Mouse (Mus musculus) liver, embryonic 13.5 days (tissue): ENCODE data around the gene Ap1m2. TPM values are rescaled to one million over a fixed set of nuclear protein-coding genes. Genes with fewer than 3 reads are reported as not detected.
"Not testable (repeated sequence)": the region's sequence is repeated elsewhere in the genome, so short reads cannot be mapped to it uniquely, and the experiment has no call there.

ENCODE experiments used
- ATAC-seq: fragments of 200-750 bp; cut with Nextera tagmentation; 2 replicates; pipeline ENCODE4 v1.8.0; 2017; ENCODE audit warnings: low read depth, mild to moderate bottlenecking, moderate number of reproducible peaks, moderate library complexity
- DNase-seq: peaks from one replicate; pipeline ENCODE4 v3.0.0; 2022
- H3K27ac ChIP-seq: fragments of 300-500 bp; sonication (generic); 2 replicates; pipeline ENCODE4 v1.5.1; 2015; ENCODE audit warnings: moderate library complexity, mild to moderate bottlenecking, inconsistent platforms
- H3K27me3 ChIP-seq: fragments of 300-500 bp; sonication (generic); 2 replicates; pipeline ENCODE4 v1.6.1; 2015; ENCODE audit warnings: mild to moderate bottlenecking, inconsistent platforms
- H3K36me3 ChIP-seq: fragments of 300-500 bp; sonication (generic); 2 replicates; pipeline ENCODE4 v1.6.1; 2015; ENCODE audit warnings: mild to moderate bottlenecking, inconsistent platforms
- H3K4me1 ChIP-seq: fragments of 300-500 bp; sonication (generic); replicated peaks from 2 replicates; pipeline ENCODE4 v1.6.1; 2015; ENCODE audit warnings: inconsistent platforms
- H3K4me2 ChIP-seq: fragments of 300-500 bp; sonication (generic); 2 replicates; pipeline ENCODE4 v1.6.1; 2015; ENCODE audit warnings: inconsistent platforms, mild to moderate bottlenecking, moderate library complexity
- H3K4me3 ChIP-seq: fragments of 300-500 bp; sonication (generic); replicated peaks from 2 replicates; pipeline ENCODE4 v1.5.1; 2015; ENCODE audit warnings: mild to moderate bottlenecking, inconsistent platforms
- H3K9ac ChIP-seq: fragments of 300-500 bp; sonication (generic); 2 replicates; pipeline ENCODE4 v1.6.1; 2015; ENCODE audit warnings: mild to moderate bottlenecking, inconsistent platforms
- H3K9me3 ChIP-seq: fragments of 300-500 bp; sonication (generic); replicated peaks from 2 replicates; pipeline ENCODE4 v1.6.1; 2016; ENCODE audit warnings: inconsistent platforms
- WGBS: fragments of 180-500 bp; shearing (Covaris S2); methylation state at CpG from one replicate; pipeline ENCODE4 v1.1.7; 2015; ENCODE audit not compliant: insufficient replicate concordance; 5-methylcytosine and 5-hydroxymethylcytosine counted together
- polyA plus RNA-seq: library from polyadenylated mRNA; unstranded; fragments of >200 nt; fragmentation: Nextera tagmentation; extraction: Ambion mirVana; gene quantifications from 2 replicates; pipeline ENCODE4 v1.2.1, GENCODE M21; 2015

The Ap1m2 gene
- polyA plus RNA-seq, 1 experiment from 2014 or later: 0.17 TPM

- DNase-seq: peak; percentile 73
- H3K36me3 ChIP-seq: no peaks in the 10 kb centered on the region
- H3K27ac ChIP-seq: peak overlapping the region; percentile 77
- ATAC-seq: peak; percentile 80
- 40% methylated on average over 9 of the region's 9 CpGs for WGBS
- no peak overlapping the region for H3K4me3 ChIP-seq
- peaks cover 39% of the 10 kb centered on the region for H3K4me1 ChIP-seq
- 0 out of 2 replicates have a peak, but pooled peaks cover under 1% of the 10 kb centered on the region for H3K9me3 ChIP-seq
- H3K9ac ChIP-seq: peak overlapping the region; percentile 7; the same call in 1 of the 2 replicates
- peaks cover 17% of the 10 kb centered on the region for H3K27me3 ChIP-seq
- peak overlapping the region; percentile 32 for H3K4me2 ChIP-seq
These were observed 2.4 kb upstream of the Ap1m2 start for GRCm38 (mm10) chr9:21314367-21315140.

- Histone ChIP-seq H3K27me3 (peaks cover 17% of the 10 kb centered on the region), H3K9me3 (no peaks in the 10 kb centered on the region), H3K4me2 (0 out of 2 replicates have a peak overlapping the region, but pooled peaks have one; percentile 34), H3K9ac (peak overlapping the region; percentile 22; the same call in 1 of the 2 replicates), H3K36me3 (no peaks in the 10 kb centered on the region), H3K27ac (peak overlapping the region; percentile 77), H3K4me1 (peaks cover 34% of the 10 kb centered on the region), H3K4me3 (no peak overlapping the region)
- ATAC-seq (peak; percentile 88), DNase-seq (peak; percentile 84)
- 3% methylated on average over 11 of the region's 11 CpGs for WGBS
These were observed 1.3 kb upstream of the Ap1m2 start for GRCm38 (mm10) chr9:21313394-21313793.

GRCm38 (mm10) chr9:21311695-21312094, 442 bp downstream of the Ap1m2 start:
- Histone ChIP-seq H3K4me2 (no peak overlapping the region), H3K9ac (no peak overlapping the region), H3K4me1 (peaks cover 30% of the 10 kb centered on the region), H3K27me3 (peaks cover 17% of the 10 kb centered on the region), H3K4me3 (0 out of 2 replicates have a peak overlapping the region, but pooled peaks have one; percentile 7), H3K36me3 (no peaks in the 10 kb centered on the region), H3K27ac (no peak overlapping the region), H3K9me3 (no peaks in the 10 kb centered on the region)
- ATAC-seq (no peak), DNase-seq (no peak)
- 53% methylated on average over 7 of the region's 7 CpGs for WGBS

- Histone ChIP-seq H3K27ac (no peak overlapping the region), H3K4me2 (peak overlapping the region; percentile 37), H3K9ac (no peak overlapping the region), H3K4me3 (no peak overlapping the region), H3K9me3 (no peaks in the 10 kb centered on the region), H3K4me1 (peaks cover 13% of the 10 kb centered on the region), H3K27me3 (peaks cover 17% of the 10 kb centered on the region), H3K36me3 (no peaks in the 10 kb centered on the region)
- peak; percentile 32 for DNase-seq
- peak; percentile 27; the same call in 1 of the 2 replicates for ATAC-seq
- WGBS: 63% methylated on average over 15 of the region's 15 CpGs
These were observed 2.9 kb downstream of the Ap1m2 start for GRCm38 (mm10) chr9:21309150-21309741.

- no peak overlapping the region for H3K4me3 ChIP-seq
- H3K4me2 ChIP-seq: no peak overlapping the region
- no peak overlapping the region for H3K9ac ChIP-seq
- H3K36me3 ChIP-seq: no peaks in the 10 kb centered on the region
- 66% methylated on average over 7 of the region's 7 CpGs for WGBS
- ATAC-seq: no peak
- 0 out of 2 replicates have a peak, but pooled peaks cover 3% of the 10 kb centered on the region for H3K4me1 ChIP-seq
- no peak overlapping the region for H3K27ac ChIP-seq
- DNase-seq: no peak
- no peaks in the 10 kb centered on the region for H3K27me3 ChIP-seq
- no peaks in the 10 kb centered on the region for H3K9me3 ChIP-seq
These were observed 7.1 kb downstream of the Ap1m2 start for GRCm38 (mm10) chr9:21305065-21305464.

GRCm38 (mm10) chr9:21299014-21299413, 13.1 kb downstream of the Ap1m2 start:
- WGBS: 73% methylated on average over 10 of the region's 10 CpGs
- H3K9me3 ChIP-seq: no peaks in the 10 kb centered on the region
- DNase-seq (no peak), ATAC-seq (no peak)
- H3K27me3 ChIP-seq: no peaks in the 10 kb centered on the region
- no peak overlapping the region for H3K4me3 ChIP-seq
- H3K4me1 ChIP-seq: no peaks in the 10 kb centered on the region
- H3K27ac ChIP-seq: no peak overlapping the region
- H3K36me3 ChIP-seq: no peaks in the 10 kb centered on the region
- H3K4me2 ChIP-seq: no peak overlapping the region
- no peak overlapping the region for H3K9ac ChIP-seq

- H3K9me3 ChIP-seq: no peaks in the 10 kb centered on the region
- H3K36me3 ChIP-seq: peaks cover 11% of the 10 kb centered on the region
- H3K27me3 ChIP-seq: no peaks in the 10 kb centered on the region
- H3K27ac ChIP-seq: peak overlapping the region; percentile 98
- DNase-seq (no peak), ATAC-seq (no peak)
- H3K9ac ChIP-seq: peak overlapping the region; percentile 85
- 65% methylated on average over 3 of the region's 3 CpGs for WGBS
- peak overlapping the region; percentile 69 for H3K4me3 ChIP-seq
- H3K4me2 ChIP-seq: peak overlapping the region; percentile 63
- H3K4me1 ChIP-seq: peaks cover 35% of the 10 kb centered on the region
These were observed 19.9 kb downstream of the Ap1m2 start for GRCm38 (mm10) chr9:21292271-21292670.

GRCm38 (mm10) chr9:21291868-21292267, 20.3 kb downstream of the Ap1m2 start:
- not testable (repeated sequence) for H3K27me3 ChIP-seq, DNase-seq, H3K9me3 ChIP-seq, ATAC-seq
- H3K36me3 ChIP-seq: peaks cover 11% of the 10 kb centered on the region
- 9% methylated on average over 7 of the region's 7 CpGs for WGBS
- H3K9ac ChIP-seq: peak overlapping the region; percentile 85
- H3K27ac ChIP-seq: peak overlapping the region; percentile 98
- peak overlapping the region; percentile 63 for H3K4me2 ChIP-seq
- H3K4me1 ChIP-seq: peaks cover 39% of the 10 kb centered on the region
- peak overlapping the region; percentile 69 for H3K4me3 ChIP-seq

GRCm38 (mm10) chr9:21291022-21291787, 20.9 kb downstream of the Ap1m2 start, which contains the start of gene Cdkn2d:
Gene Cdkn2d, minus strand, starts transcription at chr9:21291407.
- Histone ChIP-seq H3K27ac (peak within 1 kb of the TSS; percentile 98), H3K4me1 (peaks cover 45% of the 10 kb centered on the region), H3K9me3 (no peaks in the 10 kb centered on the region), H3K4me2 (peak within 1 kb of the TSS; percentile 94), H3K36me3 (peaks cover 16% of the 10 kb centered on the region), H3K9ac (peak within 1 kb of the TSS; percentile 96), H3K27me3 (no peaks in the 10 kb centered on the region), H3K4me3 (peak within 1 kb of the TSS; percentile 94)
- peak; percentile 87 for ATAC-seq
- DNase-seq: peak; percentile 100
- WGBS: under 1% methylated on average over 51 of the region's 51 CpGs

GRCm38 (mm10) chr9:21290589-21290988, 21.5 kb downstream of the Ap1m2 start:
- H3K4me2 ChIP-seq: peak overlapping the region; percentile 94
- ATAC-seq: peak; percentile 6; the same call in 1 of the 2 replicates

GRCm38 (mm10) chr9:21289337-21289671, 22.8 kb downstream of the Ap1m2 start:
- H3K4me2 ChIP-seq: peak overlapping the region; percentile 94
- 49% methylated on average over 2 of the region's 2 CpGs for WGBS
- peak overlapping the region; percentile 94 for H3K4me3 ChIP-seq
- peak overlapping the region; percentile 97 for H3K27ac ChIP-seq
- H3K4me1 ChIP-seq: peaks cover 62% of the 10 kb centered on the region
- peaks cover 34% of the 10 kb centered on the region for H3K36me3 ChIP-seq
- no peaks in the 10 kb centered on the region for H3K9me3 ChIP-seq
- H3K9ac ChIP-seq: peak overlapping the region; percentile 96
- DNase-seq (no peak), ATAC-seq (no peak)
- H3K27me3 ChIP-seq: no peaks in the 10 kb centered on the region

More at GRCm38 (mm10) chr9:21290589-21290988, 21.5 kb downstream of the Ap1m2 start:
- under 1% methylated on average over 20 of the region's 20 CpGs for WGBS
- peak overlapping the region; percentile 96 for H3K9ac ChIP-seq
- H3K9me3 ChIP-seq: no peaks in the 10 kb centered on the region
- no peaks in the 10 kb centered on the region for H3K27me3 ChIP-seq
- H3K27ac ChIP-seq: peak overlapping the region; percentile 97
- peaks cover 21% of the 10 kb centered on the region for H3K36me3 ChIP-seq
- no peak for DNase-seq
- peaks cover 49% of the 10 kb centered on the region for H3K4me1 ChIP-seq
- H3K4me3 ChIP-seq: peak overlapping the region; percentile 94
